Mouse (Mus musculus): ENCODE measurements around the gene Mical2. TPM values are rescaled to one million over a fixed set of nuclear protein-coding genes. Genes with fewer than 3 reads are reported as not detected.

The Mical2 gene
- polyA plus RNA-seq, 1 experiment: 15.0 TPM

GRCm38 (mm10) chr7:112399425-112400170 lies 173.9 kb downstream of the Mical2 start:
- no peak for DNase-seq (ENCODE audit: low read depth)

- DNase-seq (ENCODE audit: low read depth): no peak
Observed at GRCm38 (mm10) chr7:112400175-112400574, 174.5 kb downstream of the Mical2 start.

GRCm38 (mm10) chr7:112405061-112405460 lies 179.4 kb downstream of the Mical2 start:
- DNase-seq (ENCODE audit: low read depth): no peak

- no peak for DNase-seq (ENCODE audit: low read depth)
Observed at GRCm38 (mm10) chr7:112405578-112405977, 179.9 kb downstream of the Mical2 start.

DNA sequence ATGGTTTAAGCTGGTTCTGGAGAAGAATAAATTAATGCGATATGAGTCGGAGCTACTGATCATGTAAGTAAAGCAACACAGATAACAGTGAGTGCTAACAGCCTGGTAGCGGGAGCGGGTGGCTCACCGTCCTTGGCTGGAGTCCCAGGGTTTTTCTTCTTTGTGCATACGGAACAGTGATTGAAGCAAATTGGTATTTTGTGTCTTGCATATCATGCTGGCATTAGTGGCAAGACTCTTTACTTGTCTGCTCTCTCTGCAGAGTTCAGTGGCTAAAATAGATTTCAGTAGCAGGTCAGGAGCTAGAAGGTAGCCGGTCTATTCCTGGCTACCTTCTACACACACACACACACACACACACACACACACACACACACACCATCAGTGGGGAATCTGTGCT lies 181.9 kb downstream of the Mical2 start:
- DNase-seq (ENCODE audit: low read depth): no peak

DNA sequence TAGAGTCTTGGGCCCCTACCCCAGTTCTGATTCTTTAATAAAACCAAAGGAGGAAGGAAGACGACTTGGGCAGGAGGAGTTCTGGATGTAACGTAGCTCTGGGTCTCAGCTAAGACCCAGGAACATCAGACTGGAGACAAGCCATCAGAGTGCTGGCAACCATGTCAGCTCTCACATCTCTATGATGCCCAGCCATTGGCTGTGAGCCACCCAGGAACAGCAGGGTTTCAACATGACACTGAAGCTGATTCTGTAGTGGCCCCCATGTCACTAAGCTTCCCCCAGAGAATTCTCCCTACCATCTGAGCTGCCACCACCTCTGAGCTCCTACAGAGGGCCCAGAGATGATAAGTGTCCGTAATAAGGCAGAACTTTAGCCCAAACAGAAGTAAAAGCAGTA lies 184.3 kb downstream of the Mical2 start:
- DNase-seq (ENCODE audit: low read depth): no peak

- no peak for DNase-seq (ENCODE audit: low read depth)
Observed at GRCm38 (mm10) chr7:112413286-112413685, 187.6 kb downstream of the Mical2 start.

DNA sequence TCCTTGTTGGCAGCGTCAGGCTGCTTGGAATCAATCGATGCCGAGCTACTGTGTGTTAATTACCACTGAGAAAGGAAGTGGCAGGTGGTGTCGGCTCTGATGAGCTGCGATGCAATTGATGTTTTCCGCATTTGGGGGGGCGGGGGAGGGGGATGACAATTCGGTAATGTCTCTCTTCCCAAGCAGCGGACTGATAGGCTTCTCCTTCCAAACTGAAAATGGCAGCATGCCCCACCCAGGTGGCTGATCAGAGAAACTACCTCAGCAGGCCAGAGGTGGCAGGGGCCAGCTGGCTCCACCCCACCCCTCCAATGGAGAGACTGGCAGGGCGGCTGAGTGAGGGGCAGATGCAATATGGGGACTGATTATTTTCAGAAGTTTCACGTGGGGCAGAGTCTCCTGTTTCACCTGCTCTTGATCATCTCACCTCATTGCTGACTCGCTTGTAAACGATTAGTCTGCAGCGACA lies 190.4 kb downstream of the Mical2 start:
- DNase-seq (ENCODE audit: low read depth): no peak

DNA sequence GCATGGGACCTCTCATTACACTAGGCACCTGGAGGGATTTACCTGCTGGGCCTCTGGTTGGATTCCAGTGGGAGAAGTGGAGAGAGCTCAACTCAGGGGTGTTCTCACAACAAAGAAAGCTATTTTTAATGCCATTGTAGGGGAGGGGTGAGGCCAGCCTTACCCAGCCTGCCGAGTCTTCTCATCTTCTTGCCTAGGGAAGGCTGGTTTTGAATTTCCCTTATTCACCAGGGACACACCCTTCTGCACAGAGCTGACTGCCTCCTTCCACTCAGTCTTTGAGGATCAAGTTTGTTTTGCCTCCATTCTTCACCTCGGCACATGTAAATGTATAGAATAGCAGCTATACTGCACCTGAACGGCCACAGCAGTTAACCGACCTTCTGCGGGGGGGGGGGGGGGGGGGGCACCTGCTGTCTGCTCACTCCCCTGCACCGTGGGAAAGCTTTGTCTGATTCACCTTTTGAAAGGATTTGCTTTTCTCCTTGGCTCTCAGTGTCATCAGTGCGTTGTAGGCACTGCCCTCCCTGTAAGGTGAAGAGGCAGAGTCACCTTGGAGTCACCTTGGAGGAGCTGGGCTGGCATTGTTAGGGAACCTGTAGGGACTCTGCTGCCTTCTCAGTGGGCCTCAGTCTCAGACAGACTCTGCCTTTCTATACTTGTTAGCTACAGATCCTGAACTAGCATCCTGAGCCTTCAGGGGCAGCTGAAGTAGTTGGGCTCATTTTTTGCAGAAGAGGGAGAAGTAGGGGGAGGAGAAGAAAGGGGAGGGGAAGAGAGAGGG lies 191.3 kb downstream of the Mical2 start:
- DNase-seq (ENCODE audit: low read depth): no peak

DNA sequence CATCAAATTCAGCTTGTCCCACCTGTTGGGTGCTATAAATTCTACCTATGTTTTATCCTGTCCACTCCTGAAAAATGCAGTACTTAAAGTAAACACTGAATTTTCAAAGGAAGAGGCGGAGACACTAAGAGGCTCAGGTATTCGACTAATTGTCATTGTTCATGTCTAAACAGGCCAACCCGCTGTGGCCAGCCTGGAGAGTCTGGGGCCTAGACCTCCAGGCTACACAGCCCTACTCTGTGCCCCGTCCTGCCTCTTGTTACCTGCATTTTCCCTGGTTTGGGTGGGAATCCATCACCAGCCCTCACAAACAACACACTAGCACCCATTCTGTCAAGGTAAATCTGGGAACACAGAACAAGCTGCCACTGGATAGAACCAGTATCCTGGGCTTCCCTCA lies 191.9 kb downstream of the Mical2 start:
- no peak for DNase-seq (ENCODE audit: low read depth)

- DNase-seq (ENCODE audit: low read depth): no peak
Observed at GRCm38 (mm10) chr7:112423438-112423837, 197.8 kb downstream of the Mical2 start.

DNA sequence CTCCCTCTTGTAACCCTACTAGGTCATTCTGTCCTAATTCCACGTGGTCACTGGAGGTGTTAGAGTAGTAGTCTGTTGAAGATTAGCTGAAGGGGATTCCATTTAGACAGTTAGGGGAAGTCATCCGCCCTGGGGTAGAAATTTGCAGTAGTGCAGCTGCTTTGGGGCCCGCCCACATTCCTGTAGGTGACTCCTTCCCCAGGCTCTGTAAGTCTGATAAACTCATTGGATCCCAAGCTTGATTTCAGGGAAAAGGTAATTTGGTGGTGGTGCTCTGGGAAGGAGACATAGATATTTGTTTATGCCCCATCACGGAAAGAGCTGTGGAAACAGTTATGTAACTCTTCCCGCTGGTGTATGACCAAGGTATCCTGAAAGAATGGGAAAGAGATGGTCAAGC lies 201.2 kb downstream of the Mical2 start:
- no peak for DNase-seq (ENCODE audit: low read depth)

- DNase-seq (ENCODE audit: low read depth): no peak
Observed at GRCm38 (mm10) chr7:112427357-112428157, 201.9 kb downstream of the Mical2 start, which contains the start of gene Parva. Gene Parva (plus strand): TSS chr7:112427505.

DNA sequence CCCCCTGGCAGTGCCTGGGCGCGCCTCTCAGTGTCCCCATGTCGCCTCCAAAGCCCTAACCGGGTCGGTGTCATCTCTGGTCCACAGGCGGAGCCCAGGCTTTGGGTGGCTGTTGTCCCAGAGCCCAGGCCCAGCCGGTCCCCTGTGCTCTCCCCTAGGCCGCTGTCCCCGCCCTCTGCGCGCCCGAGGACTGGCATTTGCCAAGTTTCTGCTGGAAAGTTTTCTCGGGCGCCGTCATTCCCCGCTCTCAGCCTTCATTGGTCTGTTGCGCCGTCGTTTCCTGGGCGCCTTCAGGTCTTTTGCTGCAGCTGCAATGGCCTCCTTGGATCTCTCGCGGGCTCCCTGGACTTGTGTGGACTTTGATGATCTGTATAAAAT lies 202.5 kb downstream of the Mical2 start:
- no peak for DNase-seq (ENCODE audit: low read depth)

- DNase-seq (ENCODE audit: low read depth): no peak
Observed at GRCm38 (mm10) chr7:112439846-112440245, 214.2 kb downstream of the Mical2 start.

- no peak for DNase-seq (ENCODE audit: low read depth)
Observed at GRCm38 (mm10) chr7:112444152-112444984, 218.7 kb downstream of the Mical2 start.

- no peak for DNase-seq (ENCODE audit: low read depth)
Observed at GRCm38 (mm10) chr7:112444985-112445367, 219.3 kb downstream of the Mical2 start.

DNA sequence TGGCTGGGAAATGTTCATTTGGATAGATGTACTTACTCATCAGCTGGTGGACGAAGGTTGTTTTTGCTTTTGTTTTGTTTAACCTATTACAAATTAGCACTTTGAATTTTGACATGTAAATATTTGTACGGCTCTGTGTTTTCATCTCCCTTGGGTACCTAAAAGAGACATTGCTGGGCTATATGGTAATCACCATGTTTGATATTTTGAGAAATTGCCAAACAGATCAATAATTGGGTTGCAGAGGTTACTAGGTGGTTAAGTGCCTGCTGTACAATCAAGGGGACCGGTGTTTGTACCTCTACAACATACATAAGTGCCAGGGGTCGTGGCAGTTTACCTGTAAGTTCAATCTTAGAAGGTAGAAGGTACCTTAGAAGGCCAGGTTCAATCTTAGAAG lies 220.8 kb downstream of the Mical2 start:
- DNase-seq (ENCODE audit: low read depth): no peak

DNA sequence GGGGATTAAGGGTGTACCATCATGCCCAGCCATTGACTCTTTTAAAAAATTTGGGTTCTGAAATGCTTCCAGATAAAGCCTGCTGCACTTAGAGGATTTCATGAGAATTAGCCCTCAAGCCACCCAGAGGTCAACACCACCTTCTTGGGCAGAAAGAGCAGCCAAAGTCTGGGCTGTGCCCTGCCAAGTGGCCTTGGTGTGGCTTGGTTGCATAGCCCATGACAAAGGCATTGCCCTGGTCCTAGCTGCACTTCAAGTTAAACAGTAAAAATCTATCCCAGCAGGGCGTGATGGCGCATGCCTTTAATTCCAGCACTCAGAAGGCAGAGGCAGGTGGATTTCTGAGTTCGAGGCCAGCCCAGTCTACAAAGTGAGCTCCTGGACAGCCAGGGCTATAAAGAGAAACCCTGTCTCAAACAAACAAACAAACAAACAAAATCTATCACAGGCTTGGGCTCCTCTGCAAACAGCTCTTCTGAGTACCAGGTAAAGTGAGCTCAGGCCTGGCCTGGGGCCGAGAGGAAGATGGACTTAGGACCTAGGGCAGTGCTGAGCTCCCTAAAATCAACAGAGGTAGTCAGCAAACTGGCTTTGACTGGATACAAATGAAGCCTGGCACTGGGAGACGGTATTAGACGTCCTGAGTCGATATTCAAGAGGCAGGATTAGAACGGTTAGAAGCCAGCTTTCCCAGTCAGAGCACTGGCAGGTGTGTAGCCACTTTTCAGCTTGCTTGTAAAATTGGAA lies 224.5 kb downstream of the Mical2 start:
- no peak for DNase-seq (ENCODE audit: low read depth)

DNA sequence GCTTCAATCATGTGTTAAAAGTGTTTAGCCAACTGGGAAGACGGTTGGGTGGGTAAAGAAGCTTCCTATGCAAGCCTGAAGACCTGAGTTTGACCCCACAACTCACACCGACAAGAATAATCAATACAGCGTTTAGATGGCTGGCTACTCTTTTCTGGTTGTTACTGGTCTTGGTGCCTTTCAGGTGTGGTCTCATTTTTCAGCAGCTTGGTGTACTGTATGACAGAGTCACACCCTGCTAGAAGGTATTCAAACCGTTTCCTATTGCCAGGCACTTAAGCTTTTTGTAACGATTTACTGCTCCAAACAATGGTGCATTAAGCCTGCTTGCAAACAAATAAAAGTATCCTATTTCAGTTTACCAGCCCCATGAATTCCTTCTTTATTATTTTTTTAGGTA lies 226.8 kb downstream of the Mical2 start:
- DNase-seq (ENCODE audit: low read depth): no peak

DNA sequence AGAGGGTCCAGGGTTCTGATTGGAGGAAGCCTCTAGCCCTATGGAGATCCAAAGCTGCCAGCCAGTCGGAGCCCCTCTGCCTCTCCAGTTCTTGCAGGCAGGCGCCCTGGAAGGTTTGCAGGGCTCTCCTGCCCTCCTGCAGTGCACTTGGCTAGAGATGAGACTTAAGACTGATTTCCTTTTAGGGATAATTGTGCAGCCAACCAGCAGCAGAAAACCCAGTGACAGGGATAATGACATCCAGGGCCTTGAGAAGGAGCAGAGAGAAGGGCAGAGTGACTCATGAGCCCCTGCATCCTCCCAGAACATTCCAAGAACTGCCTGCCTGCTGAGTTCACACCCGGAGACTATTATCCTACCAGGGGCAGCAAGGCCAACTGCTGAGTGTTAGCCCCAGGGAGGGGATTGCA lies 228.2 kb downstream of the Mical2 start:
- DNase-seq (ENCODE audit: low read depth): no peak
